Mouse (Mus musculus) inflammation-experienced regulatory T-cells, adult 16 weeks (primary cell): ENCODE data around the gene Stk38l. TPM values are rescaled to one million over a fixed set of nuclear protein-coding genes. Genes with fewer than 3 reads are reported as not detected.

Source experiments
- polyA plus RNA-seq: library from polyadenylated mRNA; unstranded; fragments of 100-300 nt; shearing (Covaris generic); gene quantifications from one replicate; pipeline ENCODE4 v1.2.1, GENCODE M21; 2017

Gene Stk38l
- 10.6 TPM for polyA plus RNA-seq

DNA sequence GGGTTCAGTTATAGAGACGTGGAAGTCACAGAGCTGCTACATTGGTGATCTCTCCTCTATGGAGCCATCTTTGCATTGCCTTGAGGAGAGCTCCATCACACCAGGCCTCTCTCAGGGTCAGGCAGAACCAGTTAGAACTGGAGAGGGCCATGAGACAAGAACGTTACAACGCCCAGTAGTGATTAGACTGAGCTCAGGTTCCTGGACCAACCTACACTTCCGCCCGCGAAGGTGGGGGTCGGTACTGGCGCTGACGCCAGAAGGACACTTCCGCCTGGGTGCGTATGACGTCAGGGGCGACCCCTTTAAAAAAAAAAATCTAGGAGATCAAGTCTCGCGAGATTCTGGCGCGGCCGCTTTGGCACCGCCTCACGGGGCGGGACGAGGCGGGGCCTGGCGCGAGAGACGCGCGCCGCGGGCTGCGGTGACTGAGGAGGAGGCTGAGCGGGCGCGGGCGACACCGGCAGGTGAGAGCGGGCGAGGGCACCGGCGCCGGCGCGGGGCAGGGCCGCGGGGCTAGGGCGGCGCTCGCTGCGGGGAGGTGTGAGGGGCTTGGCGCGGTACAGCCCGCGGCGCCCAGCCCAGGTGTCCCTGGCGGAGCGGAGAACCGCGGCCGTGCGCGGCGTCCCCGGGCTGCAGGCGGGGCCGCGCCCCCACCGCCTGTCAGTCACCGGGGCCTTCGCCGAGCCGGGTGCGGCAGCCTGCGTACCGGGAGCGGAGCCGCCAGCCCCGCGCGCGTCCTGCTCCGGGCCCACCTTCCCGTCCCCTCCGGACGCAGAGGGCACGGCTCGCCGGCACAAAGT, at the start of gene Stk38l:
Gene Stk38l, plus strand, starts transcription at position 415 of the 803 bp plus-strand sequence.

DNA sequence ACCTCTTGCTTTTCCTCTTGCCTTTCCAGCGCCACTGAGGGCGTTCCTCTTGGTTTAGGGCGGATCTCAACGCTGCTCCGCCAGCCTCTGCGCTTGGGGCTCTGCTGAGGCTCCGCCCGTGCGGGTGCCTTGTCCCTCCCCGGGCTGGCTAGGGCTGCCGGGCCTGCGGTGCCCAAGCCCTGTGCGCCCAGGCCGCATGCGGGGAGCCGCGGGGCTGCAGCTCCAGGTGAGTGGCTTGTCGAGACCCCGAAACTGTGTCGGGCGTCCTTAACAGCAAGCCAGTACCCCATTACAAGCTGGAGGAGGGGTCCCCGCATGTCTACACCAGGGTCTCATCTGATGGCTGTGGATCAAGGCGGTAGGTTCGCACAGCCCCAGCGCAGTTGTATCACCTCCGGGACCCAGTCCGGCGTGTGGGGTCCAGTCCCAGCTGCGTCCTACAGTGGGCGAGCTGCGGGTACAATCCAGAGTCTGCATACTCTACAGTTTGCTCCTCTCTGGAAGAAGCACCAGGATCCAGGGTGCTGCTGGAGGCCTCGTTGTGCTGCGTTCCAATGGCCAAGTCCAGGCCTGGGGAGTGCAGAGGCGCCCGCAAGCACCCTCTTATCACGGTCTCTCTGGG, 71.2 kb downstream of the Stk38l start, which contains the start of gene Arntl2:
Gene Arntl2, plus strand, starts transcription at position 132 of the 622 bp plus-strand sequence.

Other genes starting within 250 kb of the Stk38l start
- gene Itpr2, start 222.8 kb upstream of the Stk38l start, polyA plus RNA-seq = 286 TPM
- gene Fgfr1op2, start 147.8 kb upstream of the Stk38l start, polyA plus RNA-seq = 217 TPM
- 116 TPM for gene Ints13, start 147.2 kb upstream of the Stk38l start, polyA plus RNA-seq
- 82.1 TPM for gene Med21, start 82.4 kb upstream of the Stk38l start, polyA plus RNA-seq
- gene Tm7sf3, start 82.2 kb upstream of the Stk38l start, polyA plus RNA-seq = 3.5 TPM
- gene Arntl2, start 71.1 kb downstream of the Stk38l start, polyA plus RNA-seq = 0.17 TPM
- gene Smco2, start 125.1 kb downstream of the Stk38l start, polyA plus RNA-seq = not detected
- gene Ppfibp1, start 163.5 kb downstream of the Stk38l start, polyA plus RNA-seq = 16.1 TPM
- gene 1700034J05Rik, start 229.4 kb downstream of the Stk38l start, polyA plus RNA-seq = not detected